Mouse (Mus musculus): ENCODE data around the gene Qsox2. TPM values are rescaled to one million over a fixed set of nuclear protein-coding genes. Genes with fewer than 3 reads are reported as not detected.

Gene Qsox2
- total RNA-seq (2015) (6.9 and 10.3 TPM in 2 replicates), total RNA-seq (2017) (5.3 and 5.9 TPM in 2 replicates)

DNA sequence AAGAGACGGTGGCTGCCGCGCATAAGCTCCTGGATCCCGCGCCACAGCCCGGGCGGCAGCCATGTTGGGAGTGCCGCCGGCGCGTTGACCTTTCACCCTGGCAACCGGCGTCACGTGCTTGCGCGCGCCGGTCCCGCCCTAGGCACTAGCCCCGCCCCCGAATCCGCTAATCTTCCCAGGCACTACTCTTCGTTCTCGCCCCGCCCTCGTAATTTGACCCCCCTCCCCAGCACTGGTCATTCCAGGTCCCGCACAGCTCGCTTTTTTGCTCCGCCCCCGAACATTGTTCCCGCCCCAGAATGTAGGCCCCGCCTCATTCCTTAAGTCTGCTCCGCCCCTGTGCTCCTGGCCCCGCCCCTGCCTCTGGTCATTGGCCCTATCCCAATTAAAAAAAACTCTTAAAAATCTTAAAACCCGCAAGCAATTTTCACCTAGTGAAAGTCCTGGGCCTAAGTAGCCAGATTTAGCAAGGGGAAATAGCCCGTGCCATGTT, at the start of gene Qsox2:
Qsox2 (minus strand) TSS at position 236 of the 493 bp plus-strand sequence.
- peak; percentile 93 for ATAC-seq (replicated peaks; ENCODE audit: poor library complexity)

DNA sequence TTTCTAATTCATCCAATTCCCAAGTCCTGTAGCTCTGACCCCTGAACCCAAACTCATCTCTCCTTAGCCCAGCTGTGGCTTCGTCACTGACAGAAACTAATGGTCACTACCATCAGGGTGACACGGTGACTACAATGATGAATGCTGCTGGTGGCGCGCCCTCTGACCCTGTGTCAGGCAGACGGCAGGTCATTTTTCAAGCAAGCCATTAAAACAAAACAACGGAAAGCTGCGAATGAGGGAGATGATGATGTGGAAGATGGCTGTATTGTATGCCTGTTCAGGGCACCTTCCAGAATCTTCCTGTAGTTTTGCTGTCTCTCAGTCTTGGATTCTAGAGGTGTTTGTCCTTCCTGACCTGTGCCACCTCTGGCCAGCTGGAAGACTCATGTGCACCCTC, 49.1 kb upstream of the Qsox2 start:
- no peak for ATAC-seq (replicated peaks; ENCODE audit: poor library complexity)

GRCm38 (mm10) chr2:26285804-26286203, 48.5 kb upstream of the Qsox2 start:
- ATAC-seq (replicated peaks; ENCODE audit: poor library complexity), result no peak

DNA sequence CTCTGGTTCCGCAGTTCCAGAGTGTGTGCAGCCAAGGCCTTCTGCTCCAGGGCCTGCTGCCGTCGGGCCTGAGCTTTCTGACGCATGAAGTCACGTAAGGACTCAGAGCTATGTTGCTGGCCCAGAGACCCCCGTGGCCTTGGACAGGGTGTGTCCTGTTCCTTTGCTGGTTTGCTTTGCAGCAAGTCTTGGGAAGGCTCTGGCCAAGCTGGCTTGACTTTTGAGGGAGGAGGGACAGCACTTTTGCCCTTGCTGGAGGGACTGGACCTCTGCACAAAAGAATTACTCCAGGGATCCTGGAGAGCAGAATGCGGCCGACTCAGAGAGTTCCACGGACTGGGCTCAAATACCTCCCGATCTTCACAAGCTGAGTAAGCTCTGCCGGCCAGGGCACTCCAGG, 43.3 kb upstream of the Qsox2 start:
- ATAC-seq (replicated peaks; ENCODE audit: poor library complexity), result no peak

DNA sequence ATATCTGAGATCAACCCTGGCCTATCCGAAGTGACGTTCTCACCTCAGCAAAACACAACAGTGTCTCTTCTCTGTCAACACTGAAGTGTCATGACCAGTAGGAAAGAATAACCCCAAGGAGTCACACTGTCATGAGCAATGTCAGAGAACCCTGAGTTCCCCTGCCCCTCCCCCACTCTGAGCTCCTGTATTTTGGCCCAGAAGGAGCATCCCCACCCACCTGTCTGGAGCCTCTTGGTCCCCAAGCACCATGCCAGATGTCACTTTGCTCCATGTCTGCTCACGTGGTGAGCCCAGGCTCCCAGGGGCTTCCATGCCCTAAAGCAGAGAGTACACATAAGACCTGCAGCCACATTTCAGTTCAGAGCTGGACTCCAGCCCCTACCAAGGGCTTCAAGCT, 42.4 kb upstream of the Qsox2 start:
- ATAC-seq (replicated peaks; ENCODE audit: poor library complexity), result no peak

DNA sequence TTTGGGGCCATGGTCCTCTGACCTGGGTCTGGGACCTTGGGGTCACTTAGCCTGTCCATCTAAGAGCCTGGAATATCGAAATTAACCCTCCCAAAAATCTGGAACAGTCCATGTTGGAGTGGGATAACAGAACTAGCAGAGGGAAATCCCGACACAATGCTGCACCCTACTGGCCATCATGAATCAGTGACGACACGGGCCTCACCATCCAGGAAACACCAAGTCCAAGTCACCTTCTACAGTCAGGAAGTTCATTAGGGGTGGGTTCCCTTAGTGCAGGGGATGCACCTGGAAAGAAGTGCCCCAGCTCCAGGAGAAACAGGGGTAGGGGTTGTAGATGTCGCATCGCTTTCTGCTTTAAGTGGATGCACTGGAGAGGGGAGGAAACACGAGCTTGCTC, 36.3 kb upstream of the Qsox2 start:
- peak; percentile 64 for ATAC-seq (replicated peaks; ENCODE audit: poor library complexity)

DNA sequence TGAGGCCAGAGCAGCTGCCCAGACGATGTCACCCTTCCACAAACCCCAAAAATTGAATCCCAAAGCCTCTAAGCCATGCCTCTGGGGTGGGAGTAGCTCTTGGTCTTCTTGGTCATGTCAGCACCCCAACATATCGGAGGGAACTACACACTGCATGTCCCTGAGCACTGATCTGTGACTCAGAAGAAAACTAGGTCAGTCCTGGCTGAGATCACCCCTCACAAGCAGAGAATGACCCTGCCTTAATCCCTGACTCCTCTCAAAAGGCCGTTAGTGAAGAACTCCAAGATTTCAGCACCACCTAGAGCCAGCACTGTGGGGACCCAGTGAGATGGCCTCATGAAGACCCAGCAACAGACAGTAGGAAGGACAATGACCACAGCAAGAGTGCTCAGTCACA, 30.9 kb upstream of the Qsox2 start:
- ATAC-seq (replicated peaks; ENCODE audit: poor library complexity), result no peak

- no peak for ATAC-seq (replicated peaks; ENCODE audit: poor library complexity)
These were observed 28.9 kb upstream of the Qsox2 start for GRCm38 (mm10) chr2:26266066-26266742.

DNA sequence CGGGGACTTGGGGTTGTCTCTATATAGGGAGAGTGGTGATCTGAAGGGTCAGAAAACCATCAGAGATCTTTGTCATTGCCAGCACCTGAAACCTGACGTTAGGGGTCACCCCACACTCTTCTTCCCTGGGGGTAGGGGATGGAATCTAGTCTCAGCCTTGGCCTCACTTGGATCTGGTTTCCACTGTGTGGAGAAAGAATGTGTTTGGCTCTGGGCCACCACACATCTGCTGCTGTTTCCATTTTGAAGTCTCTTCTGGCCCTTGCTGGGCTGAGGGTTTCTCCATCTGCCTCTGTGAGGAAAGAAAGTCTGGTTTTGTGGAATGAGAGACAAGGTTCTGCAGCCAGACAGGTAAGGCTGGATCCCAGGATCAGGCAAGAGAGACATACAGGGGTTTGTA, 27.8 kb upstream of the Qsox2 start:
- no peak for ATAC-seq (replicated peaks; ENCODE audit: poor library complexity)

GRCm38 (mm10) chr2:26264646-26265045, 27.3 kb upstream of the Qsox2 start:
- ATAC-seq (replicated peaks; ENCODE audit: poor library complexity), result no peak

GRCm38 (mm10) chr2:26257315-26258096, 20.2 kb upstream of the Qsox2 start:
- no peak for ATAC-seq (replicated peaks; ENCODE audit: poor library complexity)

- no peak for ATAC-seq (replicated peaks; ENCODE audit: poor library complexity)
These were observed 17.5 kb upstream of the Qsox2 start for GRCm38 (mm10) chr2:26254816-26255215.

DNA sequence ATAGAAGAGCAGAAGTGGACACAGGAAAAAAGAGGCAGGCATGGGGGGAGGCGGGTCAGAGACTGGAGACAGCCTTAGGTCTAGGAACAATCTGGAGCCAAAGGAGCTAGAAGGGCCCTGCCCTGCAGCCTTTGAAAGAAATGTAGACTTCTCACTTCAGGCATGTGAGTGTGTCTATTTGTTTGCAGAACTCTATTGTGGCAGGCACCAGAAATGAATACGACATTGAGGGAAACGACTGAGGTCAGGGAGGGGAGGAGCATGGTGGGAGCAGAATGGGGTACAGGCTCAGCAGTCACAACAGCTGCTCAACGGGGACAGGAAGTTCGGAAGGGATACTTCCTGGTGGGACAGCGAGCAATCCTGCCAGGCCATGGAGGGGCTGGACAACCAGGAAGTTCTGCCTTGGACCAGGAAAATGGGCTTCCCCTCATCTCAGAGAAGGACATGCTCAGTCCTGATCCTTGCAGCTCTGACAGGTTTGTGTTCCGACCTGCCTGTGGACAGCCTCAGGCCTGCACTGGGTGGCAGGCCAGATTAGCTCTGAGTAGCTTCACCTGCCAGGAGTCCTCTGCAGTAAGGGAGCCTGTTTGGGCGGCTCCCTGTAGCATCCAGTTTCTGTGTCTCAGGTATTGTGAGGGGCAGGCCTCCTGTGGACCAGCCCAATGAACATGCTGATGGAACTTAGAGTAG, 15.3 kb upstream of the Qsox2 start:
- ATAC-seq (replicated peaks; ENCODE audit: poor library complexity), result no peak

DNA sequence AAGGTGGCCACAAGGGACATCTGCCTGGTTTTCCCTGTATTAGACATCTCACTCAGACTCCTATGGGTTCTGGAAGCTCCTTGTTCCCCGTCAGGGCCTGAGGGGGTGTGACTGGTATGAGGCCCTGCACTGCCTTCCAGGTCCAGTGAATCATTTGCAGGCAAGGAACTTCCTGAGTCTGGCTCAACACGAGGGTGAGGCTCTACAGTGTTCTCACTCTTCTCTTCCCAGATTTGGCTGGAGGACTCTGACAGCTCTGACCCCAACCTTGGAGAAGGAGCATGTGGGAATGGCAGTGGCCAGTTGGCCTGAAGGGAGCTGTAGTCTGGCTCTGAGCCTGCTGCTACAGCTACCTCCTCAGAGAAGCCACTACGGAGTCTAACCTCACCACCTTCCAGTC, 10.2 kb upstream of the Qsox2 start:
- ATAC-seq (replicated peaks; ENCODE audit: poor library complexity), result no peak

GRCm38 (mm10) chr2:26240841-26241240, 3.5 kb upstream of the Qsox2 start:
- no peak for ATAC-seq (replicated peaks; ENCODE audit: poor library complexity)

DNA sequence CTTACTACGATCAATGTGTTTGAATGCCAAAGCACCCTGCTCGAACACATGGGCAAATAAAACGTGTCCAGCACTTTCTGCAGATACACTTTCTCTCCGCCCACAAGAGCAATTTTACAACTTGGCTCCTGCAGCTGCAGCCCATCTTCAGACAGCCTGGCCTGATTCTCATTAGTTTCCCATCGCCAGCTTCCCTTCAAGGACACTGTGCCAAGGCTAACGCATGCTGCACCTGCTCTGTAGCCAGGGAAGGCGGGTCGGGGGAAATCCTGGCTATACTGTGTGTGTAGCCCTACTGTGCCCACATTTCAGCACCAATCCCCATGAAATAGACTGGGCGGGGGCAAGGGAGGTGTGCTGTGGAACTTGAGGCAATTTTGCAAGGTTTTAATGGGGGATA, 3.0 kb upstream of the Qsox2 start:
- no peak for ATAC-seq (replicated peaks; ENCODE audit: poor library complexity)

DNA sequence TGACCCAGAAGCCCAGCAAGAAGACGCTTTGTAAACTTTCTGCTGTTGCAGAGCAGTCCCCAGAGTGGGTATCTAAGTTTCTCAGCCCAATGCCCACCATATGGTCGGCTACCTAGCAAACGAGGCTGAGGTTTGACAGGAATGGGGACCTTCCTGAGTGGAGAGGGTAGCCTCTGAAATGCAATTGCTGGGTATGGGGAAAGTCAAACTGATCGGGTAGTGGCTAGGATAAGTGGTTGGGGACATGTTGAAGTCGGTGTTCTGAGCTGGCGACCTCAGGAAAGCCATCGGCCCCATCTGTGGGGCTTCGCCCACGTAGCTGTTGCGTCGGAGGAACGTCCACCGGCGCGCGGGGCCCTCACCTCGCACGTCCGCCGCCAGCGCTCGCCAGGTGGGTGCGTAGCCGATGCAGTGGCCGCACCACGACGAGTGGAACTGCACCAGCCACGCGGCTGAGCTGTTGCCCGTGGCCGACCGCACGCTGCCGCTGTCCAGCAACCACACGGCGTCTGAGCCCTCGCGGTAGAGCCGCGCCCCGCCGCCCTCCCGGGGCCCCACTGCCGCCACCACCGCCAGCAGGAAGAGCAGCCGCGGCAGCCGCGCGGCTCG, 540 bp downstream of the Qsox2 start:
- peak; percentile 27 for ATAC-seq (replicated peaks; ENCODE audit: poor library complexity)

GRCm38 (mm10) chr2:26234771-26235170, 2.6 kb downstream of the Qsox2 start:
- ATAC-seq (replicated peaks; ENCODE audit: poor library complexity), result no peak

- peak; percentile 19; the same call in 1 of the 2 replicates for ATAC-seq (replicated peaks; ENCODE audit: poor library complexity)
These were observed 3.1 kb downstream of the Qsox2 start for GRCm38 (mm10) chr2:26234253-26234652.

DNA sequence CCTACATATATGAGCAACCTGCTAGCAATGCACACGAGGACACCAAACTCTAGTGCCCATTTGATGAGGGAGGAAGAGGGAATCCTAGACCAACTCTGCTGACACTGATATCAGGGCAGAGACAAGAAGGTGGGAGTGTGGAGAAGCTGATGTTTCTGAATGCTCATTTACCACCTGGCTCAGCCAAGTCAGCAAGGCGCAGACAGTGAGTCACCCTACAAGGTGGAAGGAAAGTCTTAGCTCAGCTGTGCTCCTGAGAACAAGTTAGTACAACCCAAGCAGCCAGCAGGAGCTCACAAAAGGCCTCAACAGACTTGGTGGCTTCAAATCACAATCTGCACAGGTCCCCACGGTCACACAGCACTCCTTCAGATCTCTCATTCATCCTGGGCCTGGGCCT, 6.0 kb downstream of the Qsox2 start:
- no peak for ATAC-seq (replicated peaks; ENCODE audit: poor library complexity)

- no peak for ATAC-seq (replicated peaks; ENCODE audit: poor library complexity)
These were observed 7.1 kb downstream of the Qsox2 start for GRCm38 (mm10) chr2:26230253-26230652.
